Mouse (Mus musculus) erythroblast, embryonic 14.5 days (primary cell): ENCODE results near the gene Ltbr. TPM values are rescaled to one million over a fixed set of nuclear protein-coding genes. Genes with fewer than 3 reads are reported as not detected.

ENCODE experiments used
- H3K27me3 ChIP-seq: 2 replicates; pipeline ENCODE4 v1.6.1; 2012; ENCODE audit warnings: inconsistent platforms; ENCODE audit not compliant: control insufficient read depth
- H3K36me3 ChIP-seq: 2 replicates; pipeline ENCODE4 v1.6.1; 2012; ENCODE audit warnings: mild to moderate bottlenecking, inconsistent platforms; ENCODE audit not compliant: control insufficient read depth
- H3K4me1 ChIP-seq: 2 replicates; pipeline ENCODE4 v1.6.1; 2012; ENCODE audit warnings: inconsistent platforms; ENCODE audit not compliant: control insufficient read depth
- H3K4me3 ChIP-seq: replicated peaks from 2 replicates; pipeline ENCODE3; 2012; ENCODE audit warnings: moderate library complexity, mild to moderate bottlenecking, inconsistent platforms
- H3K9me3 ChIP-seq: 2 replicates; pipeline ENCODE4 v1.6.1; 2012; ENCODE audit warnings: low read length, inconsistent platforms, mixed read lengths; ENCODE audit not compliant: control insufficient read depth
- GATA1 ChIP-seq: IDR thresholded peaks from 2 replicates; pipeline ENCODE4 v1.6.1; 2012; ENCODE audit warnings: low read length, inconsistent platforms, mixed read lengths
- TAL1 ChIP-seq: IDR thresholded peaks from 3 replicates; pipeline ENCODE4 v1.6.1; 2012; ENCODE audit warnings: low read length, inconsistent platforms, mixed read lengths
- polyA plus RNA-seq: library from polyadenylated mRNA; stranded (reverse); fragments of >175 nt; gene quantifications from 2 replicates; pipeline ENCODE4 v1.2.3, GENCODE M21; 2012

The Ltbr gene
- polyA plus RNA-seq, 1 experiment, result 0.20 TPM

GRCm38 (mm10) chr6:125338791-125339660, 25.3 kb upstream of the Ltbr start:
- H3K4me1 ChIP-seq, result no peaks in the 10 kb centered on the region
- no peaks in the 10 kb centered on the region for H3K27me3 ChIP-seq
- no peaks in the 10 kb centered on the region for H3K9me3 ChIP-seq
- TF ChIP-seq GATA1 (no peak), TAL1 (no peak)
- no peak overlapping the region for H3K4me3 ChIP-seq
- H3K36me3 ChIP-seq, result no peaks in the 10 kb centered on the region

GRCm38 (mm10) chr6:125334356-125334755, 20.7 kb upstream of the Ltbr start:
- TF ChIP-seq TAL1, result no peak
- no peak for TF ChIP-seq GATA1
- H3K27me3 ChIP-seq, result peaks cover 9% of the 10 kb centered on the region
- peaks cover 5% of the 10 kb centered on the region for H3K4me1 ChIP-seq
- no peak overlapping the region for H3K4me3 ChIP-seq
- no peaks in the 10 kb centered on the region for H3K9me3 ChIP-seq
- no peaks in the 10 kb centered on the region for H3K36me3 ChIP-seq

- Histone ChIP-seq H3K36me3 (no peaks in the 10 kb centered on the region), H3K9me3 (no peaks in the 10 kb centered on the region), H3K27me3 (peaks cover 9% of the 10 kb centered on the region), H3K4me3 (no peak overlapping the region), H3K4me1 (peaks cover 5% of the 10 kb centered on the region)
- no peak for TF ChIP-seq TAL1
- TF ChIP-seq GATA1, result no peak
Measured at GRCm38 (mm10) chr6:125333112-125333899, 19.6 kb upstream of the Ltbr start.

GRCm38 (mm10) chr6:125330626-125331326, 17.1 kb upstream of the Ltbr start:
- H3K36me3 ChIP-seq, result no peaks in the 10 kb centered on the region
- H3K4me3 ChIP-seq, result peak overlapping the region; percentile 45
- H3K27me3 ChIP-seq, result peaks cover 9% of the 10 kb centered on the region
- H3K4me1 ChIP-seq, result peaks cover 5% of the 10 kb centered on the region
- TF ChIP-seq TAL1 (no peak), GATA1 (no peak)
- no peaks in the 10 kb centered on the region for H3K9me3 ChIP-seq

GRCm38 (mm10) chr6:125328243-125328642, 14.6 kb upstream of the Ltbr start:
- Histone ChIP-seq H3K9me3 (no peaks in the 10 kb centered on the region), H3K27me3 (peaks cover 9% of the 10 kb centered on the region), H3K4me3 (no peak overlapping the region), H3K36me3 (no peaks in the 10 kb centered on the region), H3K4me1 (peaks cover 5% of the 10 kb centered on the region)
- TF ChIP-seq TAL1, result no peak

GRCm38 (mm10) chr6:125325337-125325736, 11.7 kb upstream of the Ltbr start:
- no peaks in the 10 kb centered on the region for H3K36me3 ChIP-seq
- peaks cover 19% of the 10 kb centered on the region for H3K27me3 ChIP-seq
- TF ChIP-seq TAL1 (no peak), GATA1 (no peak)
- H3K9me3 ChIP-seq, result no peaks in the 10 kb centered on the region
- H3K4me1 ChIP-seq, result no peaks in the 10 kb centered on the region
- no peak overlapping the region for H3K4me3 ChIP-seq

- Histone ChIP-seq H3K4me3 (no peak overlapping the region), H3K36me3 (no peaks in the 10 kb centered on the region), H3K27me3 (peaks cover 17% of the 10 kb centered on the region), H3K4me1 (no peaks in the 10 kb centered on the region), H3K9me3 (no peaks in the 10 kb centered on the region)
- TF ChIP-seq GATA1, result no peak
- TF ChIP-seq TAL1, result no peak
Measured at GRCm38 (mm10) chr6:125323547-125323946, 9.9 kb upstream of the Ltbr start.

GRCm38 (mm10) chr6:125322794-125323193, 9.1 kb upstream of the Ltbr start:
- Histone ChIP-seq H3K9me3 (no peaks in the 10 kb centered on the region), H3K36me3 (no peaks in the 10 kb centered on the region), H3K27me3 (peaks cover 17% of the 10 kb centered on the region), H3K4me3 (no peak overlapping the region), H3K4me1 (no peaks in the 10 kb centered on the region)
- TF ChIP-seq GATA1 (no peak), TAL1 (no peak)
